Mouse (Mus musculus) spleen, adult 2 months (tissue): Measurements from ENCODE around the gene Rufy4.

Source experiments
- CTCF ChIP-seq: fragments of 200-500 bp; IDR thresholded peaks from 2 replicates; pipeline ENCODE4 v1.5.1; 2011; ENCODE audit warnings: mild to moderate bottlenecking, inconsistent platforms; ENCODE audit not compliant: insufficient read depth, insufficient read length, insufficient replicate concordance; ENCODE audit errors: extremely low read depth
- POLR2A ChIP-seq: fragments of 200-500 bp; IDR thresholded peaks from 2 replicates; pipeline ENCODE4 v1.6.1; 2011; ENCODE audit warnings: low read depth, low read length, inconsistent platforms

GRCm38 (mm10) chr1:74092242-74092641 lies 33.1 kb upstream of the Rufy4 start:
- no peak for TF ChIP-seq CTCF
- no peak for TF ChIP-seq POLR2A
